Mouse (Mus musculus): ENCODE results near the gene Prss28.

Gene Prss28

DNA sequence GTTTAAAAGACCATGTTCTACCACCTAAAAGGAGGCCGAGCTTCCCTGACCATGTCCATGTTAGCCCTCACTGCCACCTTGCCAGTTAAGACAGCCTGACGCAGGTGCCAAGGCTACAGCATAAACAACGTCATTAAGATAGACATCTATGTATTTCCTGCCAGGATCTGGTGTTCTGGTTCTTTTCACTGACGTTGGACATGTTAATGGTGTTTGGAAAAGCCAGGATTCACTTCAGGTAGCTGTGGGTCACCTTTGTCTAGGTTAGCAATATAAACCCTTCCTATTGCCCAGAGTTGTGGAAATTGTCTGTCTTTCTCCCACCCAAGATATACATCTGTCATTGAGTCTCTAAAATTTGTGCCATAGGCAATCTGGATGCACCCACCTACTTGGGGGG lies at the start of gene Prss28:
Prss28 (plus strand) TSS at position 301 of the 400 bp plus-strand sequence.
- DNase-seq = no peak

DNA sequence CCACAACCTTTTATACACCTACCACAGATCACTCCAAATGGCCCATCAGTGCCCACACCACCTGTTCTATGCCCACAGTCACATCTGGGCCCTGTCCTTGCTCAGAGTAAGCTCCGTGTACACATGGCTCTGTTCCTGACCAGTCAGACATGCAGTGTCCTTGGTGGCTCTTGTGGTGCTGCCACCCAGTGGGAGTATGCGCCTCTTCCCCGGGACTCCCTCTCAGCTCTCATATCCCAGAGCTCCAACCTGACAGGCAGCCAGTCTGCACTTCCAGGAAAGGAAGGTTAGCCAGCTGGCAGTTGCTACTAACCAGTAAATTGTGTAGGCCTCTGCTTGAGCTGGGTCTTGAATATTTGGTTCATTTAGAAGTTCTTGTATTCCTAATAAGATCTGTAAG lies 44.0 kb upstream of the Prss28 start:
- no peak for DNase-seq

DNA sequence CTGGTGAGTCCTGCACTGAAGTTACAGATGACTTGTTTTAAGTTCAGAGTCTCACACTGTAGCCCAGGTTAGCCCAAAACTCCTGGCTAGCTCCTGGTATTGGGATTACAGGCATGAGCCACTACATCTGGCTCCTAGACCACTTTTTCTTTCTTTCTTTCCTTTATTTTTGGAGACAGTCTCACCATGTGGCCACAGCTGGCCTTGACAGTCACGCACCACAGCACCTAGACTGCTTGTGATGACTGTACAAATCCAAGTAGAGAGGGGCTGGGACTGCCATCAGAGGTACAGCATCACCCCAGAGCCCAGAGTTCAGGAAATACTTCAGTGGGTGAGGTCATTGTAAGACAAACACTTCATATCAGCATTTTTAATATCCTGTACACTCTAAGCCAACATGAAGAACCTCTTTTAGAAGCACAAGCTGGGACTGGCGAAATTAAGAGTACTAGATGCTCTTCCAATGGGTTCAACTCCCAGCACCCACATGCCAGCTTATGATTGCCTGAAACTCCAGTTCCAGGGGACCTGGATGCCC lies 37.6 kb upstream of the Prss28 start:
- DNase-seq = no peak

DNA sequence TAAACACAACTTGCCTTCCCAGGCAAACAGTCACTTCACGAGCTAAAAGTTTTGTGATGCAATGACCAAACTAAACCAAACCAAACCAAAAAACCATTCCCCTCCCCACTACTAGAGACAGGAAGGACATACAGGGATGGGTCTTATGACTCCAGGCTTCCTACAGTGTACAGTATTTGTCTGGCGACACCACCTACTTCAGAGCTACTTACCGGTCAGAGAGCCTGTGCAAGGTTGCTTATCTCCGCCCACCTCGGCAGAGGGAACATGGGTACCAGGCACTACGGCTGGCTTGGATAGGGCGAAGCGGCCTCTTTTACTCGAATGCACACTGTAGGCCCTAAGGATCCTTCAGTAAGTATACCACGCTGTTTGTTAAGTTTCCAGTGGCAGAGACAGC lies 36.1 kb upstream of the Prss28 start:
- DNase-seq = no peak

DNA sequence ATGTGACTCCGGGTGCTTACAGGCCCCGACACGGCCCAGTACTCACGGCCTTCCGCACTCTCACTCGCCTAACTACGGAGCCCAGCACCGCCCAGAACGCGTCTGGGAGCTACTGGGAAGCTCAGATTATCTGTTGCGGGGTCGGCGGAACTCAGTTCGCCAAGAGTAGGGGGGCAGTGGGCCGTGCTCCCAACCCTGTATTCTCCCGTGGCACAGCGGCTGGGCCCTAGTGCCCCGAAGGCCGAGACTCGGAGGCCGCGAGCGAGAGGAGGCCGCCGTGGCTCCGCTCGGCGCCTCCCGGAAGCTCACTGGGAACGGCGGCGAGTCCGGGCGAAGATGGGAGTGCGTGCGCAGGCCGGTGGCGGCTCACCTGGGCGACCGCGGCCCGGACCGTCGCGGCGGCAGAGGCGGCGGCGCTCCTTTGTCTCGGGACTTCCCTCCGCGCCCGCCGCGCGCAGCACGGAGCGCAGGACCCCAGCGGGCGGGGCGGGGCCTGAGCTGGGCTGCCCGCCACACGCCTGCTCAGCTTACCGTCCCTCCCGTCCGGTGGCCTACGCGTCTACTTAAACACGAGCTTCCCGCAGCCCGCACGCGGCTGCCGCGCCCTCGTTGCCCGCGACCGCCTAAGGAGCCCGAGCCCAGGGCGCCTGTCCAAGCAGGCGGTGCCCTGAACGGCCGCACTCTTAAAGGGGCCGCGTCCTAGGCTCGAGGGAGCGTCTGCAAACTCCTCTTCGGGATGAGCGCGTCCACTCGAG lies 35.3 kb upstream of the Prss28 start:
- peak in 1 of 2 experiments; percentile 71 for DNase-seq

DNA sequence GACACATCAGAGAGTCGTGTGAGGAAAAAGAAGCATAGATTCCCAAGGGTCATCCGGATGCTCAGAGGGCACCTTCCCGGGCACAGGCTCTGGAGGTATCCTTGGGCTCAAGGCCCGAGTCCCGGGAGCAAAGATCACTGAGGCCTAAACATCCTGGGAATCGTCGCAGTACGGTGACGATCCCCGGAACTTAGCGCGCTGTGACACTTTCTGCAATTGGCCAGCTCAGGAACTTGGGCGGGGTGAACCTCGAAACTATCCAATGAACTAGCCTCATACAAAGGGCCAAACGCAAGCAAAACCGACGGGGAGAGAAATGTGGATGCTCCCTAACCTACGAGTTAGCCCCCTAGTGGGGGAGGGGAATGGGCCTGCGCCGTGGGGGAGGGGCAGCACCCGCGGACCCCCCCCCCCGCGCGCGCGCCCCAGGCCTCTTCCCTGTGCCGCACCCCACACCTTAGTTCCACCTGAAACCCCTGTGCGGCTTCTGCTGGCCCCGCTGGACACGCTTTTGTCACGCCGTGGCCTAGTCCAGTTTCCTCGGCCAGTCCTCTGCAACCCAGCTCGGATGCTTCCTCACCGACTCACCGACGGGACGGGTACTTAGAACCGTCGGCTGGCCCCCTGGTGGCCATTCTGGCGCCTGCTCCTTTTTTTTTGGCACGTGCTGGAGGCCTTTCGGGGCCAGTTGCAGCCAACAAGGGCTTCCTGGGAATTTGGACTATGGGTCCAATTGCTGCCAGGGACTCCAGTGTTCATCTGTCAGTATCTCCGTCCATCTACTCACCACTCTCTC lies 34.5 kb upstream of the Prss28 start:
- DNase-seq = peak; percentile 80 to 92

DNA sequence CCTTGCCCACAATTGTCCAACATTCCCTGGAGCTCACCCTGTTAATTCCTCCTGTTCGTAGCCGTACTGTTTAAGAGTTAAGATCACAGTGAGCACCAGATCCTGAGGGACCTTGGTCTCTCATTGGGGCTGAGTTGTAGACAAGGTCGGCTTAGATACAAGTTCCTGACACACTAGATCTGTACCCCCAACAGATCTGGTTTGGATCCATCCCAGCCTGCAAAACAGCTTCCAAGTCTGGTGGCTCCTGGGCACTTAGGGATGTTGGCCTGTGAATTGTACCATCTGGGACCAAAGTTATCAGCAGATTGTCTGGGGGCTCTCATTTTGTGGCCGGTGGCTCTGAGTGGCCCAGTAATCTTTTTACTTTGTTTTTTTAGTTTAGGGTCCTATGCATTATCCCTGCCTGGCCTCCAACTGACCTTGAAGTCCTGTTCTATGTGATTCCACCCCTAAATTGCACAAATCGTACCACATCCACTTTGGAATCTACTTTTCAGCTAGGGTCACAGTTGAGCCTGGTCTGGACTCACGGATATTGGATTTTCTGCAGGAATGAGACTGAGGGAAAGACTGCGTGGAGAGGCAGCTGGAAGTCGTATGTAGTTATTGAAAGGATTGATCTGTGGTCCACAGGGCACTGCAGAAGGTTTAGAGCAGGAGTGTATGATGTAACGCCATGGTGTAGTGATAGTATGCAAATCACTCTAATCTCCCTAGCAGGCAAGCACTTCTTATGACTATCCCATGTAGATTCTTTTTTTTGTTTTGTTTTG lies 33.7 kb upstream of the Prss28 start, which contains the start of gene Ube2i:
Ube2i (minus strand) TSS at position 52 of the 776 bp plus-strand sequence.
- no peak for DNase-seq

DNA sequence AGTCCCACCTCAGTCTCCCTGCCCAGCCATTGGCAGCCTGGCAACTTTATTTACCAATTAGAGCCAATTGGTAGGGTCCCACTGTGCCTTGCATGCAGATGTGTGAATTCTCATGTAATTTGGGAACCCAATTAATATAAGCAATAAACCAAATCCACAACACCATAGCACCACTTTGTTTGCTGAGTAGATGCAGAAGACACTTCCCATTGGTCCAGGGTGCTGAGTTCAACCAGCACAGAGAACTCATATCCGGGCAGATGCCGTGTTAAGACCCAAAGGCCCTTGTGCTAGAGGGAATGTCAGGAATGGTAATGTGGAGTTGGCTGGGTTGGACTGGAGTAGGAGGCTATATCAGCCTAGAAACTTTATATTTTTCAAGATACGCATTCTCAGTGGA lies 32.6 kb upstream of the Prss28 start:
- DNase-seq = no peak

DNA sequence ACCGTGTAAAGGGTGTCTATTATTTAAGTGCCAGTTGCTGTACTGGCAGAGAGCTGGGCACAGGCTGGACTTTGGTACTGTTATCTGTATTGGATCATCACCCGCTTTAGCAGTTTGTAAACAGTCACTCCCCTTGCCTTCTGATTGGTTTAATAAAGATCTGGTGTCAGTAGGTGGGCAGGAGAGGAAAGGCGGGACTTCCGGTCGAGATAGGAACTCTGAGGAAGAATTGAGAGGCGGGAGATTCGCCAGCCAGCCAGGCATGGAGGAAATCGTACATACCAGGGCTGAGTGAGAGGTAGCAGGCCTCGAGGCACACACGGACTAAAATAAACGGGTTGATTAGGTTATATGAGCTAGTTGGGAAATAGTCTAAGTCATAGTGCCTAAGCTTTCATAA lies 26.3 kb upstream of the Prss28 start:
- DNase-seq = peak in 1 of 2 experiments; percentile 29

DNA sequence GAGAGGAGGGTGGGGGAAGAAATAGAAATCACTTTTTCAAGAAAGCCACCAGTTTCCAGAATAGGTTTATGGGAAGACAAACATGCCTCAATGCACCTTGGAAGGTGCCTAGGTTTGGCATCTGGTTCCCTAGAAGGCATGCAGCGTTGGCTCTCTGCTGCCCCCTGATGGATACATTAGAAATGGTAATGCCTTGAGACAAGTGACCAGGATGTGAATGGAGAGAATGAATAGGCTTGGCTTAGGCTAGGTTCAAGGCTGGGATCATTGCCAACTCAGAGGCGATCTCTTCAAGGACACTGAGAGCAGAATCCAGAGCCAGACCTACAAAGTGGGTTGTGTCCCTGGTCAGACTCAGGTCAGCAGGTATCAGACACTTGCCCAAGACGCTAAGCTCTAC lies 23.4 kb upstream of the Prss28 start:
- peak; percentile 22 to 42 for DNase-seq

DNA sequence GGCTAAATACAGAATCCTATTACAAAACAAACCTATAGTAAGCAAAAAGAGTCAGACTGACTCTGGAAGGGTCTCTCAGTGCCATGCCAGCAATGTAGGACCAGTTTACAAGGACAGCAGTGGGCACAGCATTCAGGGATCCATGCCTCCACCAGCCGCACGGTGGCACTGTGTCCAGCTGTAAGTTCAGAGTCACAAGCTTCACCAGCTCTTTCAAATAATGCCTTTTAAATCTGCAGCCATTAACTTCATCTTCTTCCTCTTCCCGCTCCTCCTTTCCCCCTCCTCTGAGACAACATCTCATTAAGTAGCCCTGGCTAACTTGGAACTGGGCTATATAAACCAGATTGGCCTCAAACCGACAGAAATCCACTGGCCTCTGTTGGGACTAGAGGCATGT lies 19.6 kb upstream of the Prss28 start:
- no peak for DNase-seq

DNA sequence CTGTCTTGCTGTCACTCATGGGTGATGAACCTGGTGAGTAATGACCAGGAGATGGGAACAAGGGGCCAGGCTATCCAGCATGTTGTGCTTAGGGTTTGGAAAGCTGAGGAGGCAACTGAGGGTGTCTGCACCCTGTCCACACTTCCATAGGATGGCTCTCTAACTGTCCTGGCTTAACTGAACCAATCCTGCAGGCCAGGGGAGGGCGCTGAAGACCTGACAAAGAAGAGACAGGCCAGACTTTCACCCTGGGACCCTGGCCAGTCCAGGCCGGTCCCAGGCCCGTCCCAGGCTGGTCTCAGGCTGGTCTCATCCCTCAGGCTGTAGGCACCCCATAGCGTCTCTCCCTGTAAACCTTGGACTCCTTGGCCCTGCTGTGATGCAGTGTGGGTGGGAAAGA lies 18.0 kb upstream of the Prss28 start:
- DNase-seq = no peak

DNA sequence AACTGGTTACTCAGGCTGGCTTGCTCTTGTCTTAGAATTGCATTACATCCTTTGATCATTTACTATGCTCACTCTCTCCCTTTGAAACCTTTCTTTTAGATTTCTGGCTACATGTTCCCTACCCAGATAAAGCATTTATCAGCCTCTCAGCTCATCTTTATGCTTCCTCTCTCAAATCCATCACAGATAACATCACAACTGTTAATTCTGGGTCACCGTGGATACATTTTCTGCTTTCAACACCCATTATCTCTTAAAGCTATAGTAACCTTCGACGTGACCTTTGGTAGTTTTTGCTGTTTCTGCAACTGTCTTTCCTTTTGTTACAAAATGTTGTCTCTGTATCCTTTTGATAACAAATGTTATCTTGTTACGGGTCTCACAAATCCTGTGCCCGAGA lies 15.0 kb upstream of the Prss28 start:
- no peak for DNase-seq

DNA sequence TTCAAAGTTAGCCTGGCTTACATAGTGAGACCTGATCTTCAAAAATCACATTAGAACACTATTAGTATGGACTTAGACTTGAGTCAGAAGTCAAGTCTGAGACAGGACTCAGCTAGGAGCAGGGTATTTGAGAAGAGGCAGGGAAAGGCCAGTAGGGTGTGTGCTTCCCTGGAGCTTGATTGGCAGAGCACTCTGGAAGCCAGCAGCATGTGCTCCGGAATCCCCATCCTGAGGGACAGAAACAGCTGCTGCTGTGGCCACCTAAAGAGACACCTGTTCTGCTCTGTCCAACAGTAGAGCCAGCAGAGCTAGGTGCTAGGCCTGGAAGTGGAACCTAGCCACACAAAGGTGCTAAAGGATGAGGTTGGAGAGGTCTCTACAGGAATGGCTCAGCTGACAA lies 14.3 kb upstream of the Prss28 start:
- no peak for DNase-seq

DNA sequence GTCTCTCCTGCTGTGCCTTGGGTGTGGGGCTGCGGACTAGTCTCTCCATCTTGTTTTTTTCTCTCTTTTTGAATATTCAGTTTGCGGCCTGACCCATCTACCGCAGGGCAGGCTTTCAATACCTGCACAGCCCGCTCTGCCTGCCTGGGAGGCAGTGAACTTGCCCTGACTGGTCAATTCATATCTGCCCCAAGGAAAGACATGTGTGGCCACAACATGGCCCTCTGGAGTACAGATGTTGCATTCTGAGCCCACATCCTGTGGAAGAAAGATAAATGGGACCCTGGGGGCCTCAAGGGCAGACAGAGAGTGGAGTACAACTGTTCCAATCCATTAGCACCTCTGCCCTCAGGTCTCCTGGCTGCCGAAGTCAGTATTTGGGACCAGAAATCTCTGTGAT lies 10.4 kb upstream of the Prss28 start, which contains the start of gene Prss34:
Prss34 (plus strand) TSS at position 301 of the 400 bp plus-strand sequence.
- no peak for DNase-seq

DNA sequence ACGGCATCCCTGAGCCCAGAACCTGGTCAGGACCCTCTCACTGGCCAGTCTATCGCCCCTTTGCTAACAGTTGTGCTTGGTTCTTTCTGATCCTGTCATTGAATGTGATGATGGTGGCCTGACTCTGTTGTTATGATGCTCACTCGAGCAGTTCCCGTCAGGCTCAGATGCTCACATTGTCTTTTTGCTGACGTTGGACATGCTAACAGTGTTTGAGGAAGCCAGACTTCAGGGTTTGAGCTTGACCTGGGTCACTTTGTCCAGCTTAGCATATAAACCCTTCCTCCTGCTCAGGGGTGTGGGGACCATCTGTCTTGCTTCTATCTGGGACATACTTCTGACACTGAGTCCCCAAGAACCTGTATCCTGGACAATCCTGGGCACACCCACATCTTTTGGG lies 9.9 kb downstream of the Prss28 start, which contains the start of gene Prss29:
Prss29 (plus strand) TSS at position 301 of the 400 bp plus-strand sequence.
- DNase-seq = no peak

DNA sequence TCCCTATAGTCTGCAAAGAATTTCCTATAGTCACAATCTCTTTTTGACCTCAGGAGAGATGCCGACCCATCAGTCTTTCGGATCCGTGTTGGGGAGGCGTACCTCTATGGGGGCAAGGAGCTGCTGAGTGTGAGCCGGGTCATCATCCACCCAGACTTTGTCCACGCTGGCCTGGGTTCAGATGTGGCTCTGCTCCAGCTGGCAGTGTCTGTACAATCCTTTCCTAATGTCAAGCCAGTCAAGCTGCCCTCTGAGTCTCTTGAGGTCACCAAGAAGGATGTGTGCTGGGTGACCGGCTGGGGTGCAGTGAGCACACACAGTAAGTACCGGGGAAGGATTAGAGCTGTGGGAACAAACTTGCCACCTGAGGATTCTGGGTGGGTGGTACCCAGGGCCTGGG lies 12.4 kb downstream of the Prss28 start:
- no peak for DNase-seq

DNA sequence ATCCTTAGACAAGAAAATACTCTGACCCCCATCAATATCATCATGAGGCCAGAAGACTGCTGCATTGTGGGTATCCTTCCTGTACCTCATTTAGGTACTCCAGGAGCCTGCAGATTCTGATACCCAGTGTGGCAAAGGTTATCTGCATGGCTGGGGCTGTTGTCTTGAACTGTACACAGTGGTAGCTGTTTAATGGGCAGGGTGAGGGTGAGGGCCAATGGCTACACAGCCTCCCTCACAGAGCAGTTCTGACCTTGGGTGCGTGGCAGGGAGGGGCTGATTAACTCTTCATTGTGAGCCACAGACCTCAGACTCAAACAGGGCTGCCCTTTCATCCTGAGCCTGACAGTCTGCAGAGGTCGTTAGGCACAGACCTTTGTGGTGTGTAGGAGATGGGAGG lies 14.5 kb downstream of the Prss28 start:
- DNase-seq = no peak

DNA sequence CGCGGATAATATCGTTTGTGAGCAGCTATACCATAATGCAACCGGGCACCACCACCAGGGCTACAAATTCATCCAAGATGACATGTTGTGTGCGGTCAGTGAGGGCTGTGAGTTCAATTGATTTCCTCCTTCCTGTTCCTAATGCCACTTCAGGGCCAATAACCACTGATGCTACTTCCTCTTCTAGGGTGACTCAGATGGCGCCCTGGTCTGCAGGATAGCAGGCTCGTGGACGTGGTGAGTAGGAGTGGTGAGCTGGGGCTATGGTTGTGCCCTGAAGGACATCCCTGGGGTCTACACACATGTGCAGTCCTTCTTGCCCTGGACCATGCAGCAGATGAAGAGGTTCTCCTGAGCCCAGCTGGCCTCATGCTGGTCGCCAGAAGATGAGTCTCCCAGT lies 23.9 kb downstream of the Prss28 start:
- DNase-seq = no peak

DNA sequence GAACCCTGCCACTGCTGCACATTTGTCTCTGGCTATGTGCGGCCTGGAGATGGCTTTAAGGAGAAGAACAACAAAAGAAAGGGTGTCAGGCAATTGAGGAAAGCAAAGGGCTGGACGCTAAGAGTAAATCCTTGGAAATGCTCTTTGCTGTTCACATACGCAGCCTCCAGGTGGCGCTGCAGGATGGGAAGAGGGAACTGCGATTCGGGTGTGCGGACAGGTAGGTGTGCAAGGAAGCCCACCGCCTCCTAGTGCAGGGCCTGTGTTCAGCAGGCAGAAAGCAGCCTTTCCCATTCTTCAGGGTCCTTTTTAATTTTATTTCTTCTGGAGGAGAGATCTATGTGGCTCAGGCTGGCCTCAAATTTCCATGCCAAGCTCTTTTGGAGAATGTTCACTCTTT lies 25.5 kb downstream of the Prss28 start:
- DNase-seq = peak; percentile 8

DNA sequence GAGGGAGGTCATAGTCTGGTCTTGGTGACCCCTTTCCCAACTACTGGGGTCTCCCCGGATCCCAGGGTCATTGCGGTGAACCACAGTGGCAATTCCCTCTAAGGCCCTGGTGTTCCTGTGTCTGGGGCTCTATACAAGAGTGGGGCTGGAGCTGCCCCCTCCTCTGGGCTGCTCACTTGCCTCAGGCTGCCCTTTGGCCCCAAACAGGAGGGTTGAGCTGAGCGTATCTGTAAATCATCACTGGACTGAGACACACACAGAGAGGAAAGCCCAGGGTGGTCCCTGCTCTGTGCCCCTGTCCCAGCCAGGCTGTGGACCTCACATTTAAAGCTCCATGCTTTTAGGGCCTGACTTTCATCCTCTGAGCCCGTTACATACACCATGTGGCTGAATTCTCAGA lies 29.8 kb downstream of the Prss28 start:
- no peak for DNase-seq

DNA sequence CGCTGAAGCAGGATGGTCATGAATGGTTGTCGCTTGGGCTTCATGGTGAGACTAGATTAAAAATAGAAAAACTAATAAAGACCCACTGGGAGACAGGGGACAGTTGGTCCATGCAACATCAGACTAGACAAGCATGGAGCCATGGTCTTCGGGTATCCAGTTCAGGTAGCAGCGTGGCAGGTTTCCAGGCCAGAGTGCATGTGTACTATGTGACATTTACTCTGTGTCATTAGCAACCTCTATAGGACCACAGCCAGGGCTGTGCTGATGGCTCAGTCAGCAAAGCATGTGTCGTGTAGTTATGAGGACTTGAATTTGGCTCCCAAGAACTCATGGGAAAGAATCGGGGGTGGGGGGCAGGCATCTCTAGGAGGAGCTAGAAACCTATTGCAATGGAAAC lies 31.6 kb downstream of the Prss28 start:
- no peak for DNase-seq

DNA sequence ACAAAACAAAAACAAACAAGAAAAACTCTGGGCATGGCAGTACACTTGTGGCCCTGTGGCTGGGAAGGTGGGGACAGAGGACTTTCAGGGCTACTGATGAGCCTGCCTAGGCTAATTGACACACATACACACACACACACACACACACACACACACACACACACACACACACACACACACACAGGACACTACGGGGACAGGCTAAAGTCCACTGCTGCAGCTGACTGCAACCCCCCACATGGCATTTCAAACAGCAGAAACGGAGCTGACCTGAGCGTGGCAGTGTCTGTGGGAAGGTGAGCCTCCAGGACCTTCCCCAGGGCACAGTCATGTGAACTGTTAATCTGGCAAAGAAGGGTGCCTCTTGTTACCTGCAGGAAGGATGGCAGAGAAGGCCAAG lies 33.0 kb downstream of the Prss28 start:
- no peak for DNase-seq
